Mouse (Mus musculus): Measurements from ENCODE around the gene Lypd6b. TPM values are rescaled to one million over a fixed set of nuclear protein-coding genes. Genes with fewer than 3 reads are reported as not detected.

Lypd6b gene
- polyA plus RNA-seq, 1 experiment from 2014 or later, result 1.9 TPM

DNA sequence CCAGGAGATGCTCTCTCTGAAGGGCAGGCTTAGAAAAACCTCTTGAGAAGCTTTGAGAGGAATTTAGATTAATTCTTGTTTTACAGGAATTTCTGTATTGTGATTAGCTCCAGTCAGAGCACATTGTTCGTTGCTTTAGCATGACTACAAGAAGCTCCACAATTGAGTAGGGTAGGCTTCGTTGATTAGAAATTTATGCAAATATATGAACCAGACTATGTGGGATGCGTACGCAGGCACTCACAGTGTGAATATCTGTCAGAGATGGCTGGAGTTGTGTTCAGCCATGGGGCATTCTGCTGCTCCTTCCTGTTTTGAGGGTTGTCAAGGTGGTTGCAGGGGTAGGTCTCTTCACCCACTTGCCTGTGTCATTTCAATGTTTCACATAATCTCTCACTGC lies 100.9 kb downstream of the Lypd6b start:
- no peaks in the 10 kb centered on the region for H3K27me3 ChIP-seq (ENCODE audit: control insufficient read depth, insufficient read depth, low read length)
- H3K4me3 ChIP-seq (ENCODE audit: low read length), result no peak overlapping the region
- 78% methylated on average over 4 of the region's 4 CpGs for WGBS
- H3K27ac ChIP-seq (ENCODE audit: low read length), result no peak overlapping the region
- H3K4me1 ChIP-seq (ENCODE audit: control insufficient read depth, insufficient read depth, low read length), result no peaks in the 10 kb centered on the region
- H3K9me3 ChIP-seq (replicated peaks; ENCODE audit: control insufficient read depth, low read length), result no peaks in the 10 kb centered on the region
- H3K4me2 ChIP-seq (ENCODE audit: low read depth, low read length), result no peak overlapping the region
- H3K9ac ChIP-seq (ENCODE audit: low read length), result no peak overlapping the region
- H3K36me3 ChIP-seq (ENCODE audit: control insufficient read depth, insufficient read depth), result no peaks in the 10 kb centered on the region
- ATAC-seq (replicated peaks; ENCODE audit: extremely low read depth, insufficient read depth, low FRiP score), result no peak

DNA sequence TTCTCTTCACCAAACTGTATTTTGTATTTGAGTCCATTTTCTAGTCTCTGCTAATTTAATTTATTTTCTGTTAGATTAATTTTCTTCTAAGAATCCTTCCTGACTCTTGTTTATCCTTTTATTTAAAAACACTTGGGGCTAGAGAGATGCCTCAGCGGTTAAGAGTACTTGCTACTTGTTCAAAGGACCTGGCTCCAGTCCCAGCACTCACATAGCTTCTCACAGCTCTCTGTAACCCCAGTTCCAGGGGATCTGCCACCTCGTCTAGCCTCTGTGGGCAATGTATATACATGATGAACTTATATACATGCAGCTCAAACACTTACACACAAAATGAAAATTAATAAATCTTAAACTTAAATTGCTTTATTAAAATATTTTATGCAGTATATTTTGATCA lies 103.2 kb downstream of the Lypd6b start:
- no peaks in the 10 kb centered on the region for H3K27me3 ChIP-seq (ENCODE audit: control insufficient read depth, insufficient read depth, low read length)
- H3K4me3 ChIP-seq (ENCODE audit: low read length), result no peak overlapping the region
- no peaks in the 10 kb centered on the region for H3K9me3 ChIP-seq (replicated peaks; ENCODE audit: control insufficient read depth, low read length)
- H3K4me1 ChIP-seq (ENCODE audit: control insufficient read depth, insufficient read depth, low read length), result no peaks in the 10 kb centered on the region
- no peak overlapping the region for H3K27ac ChIP-seq (ENCODE audit: low read length)
- 18% methylated on average over 2 of the region's 2 CpGs for WGBS
- H3K36me3 ChIP-seq (ENCODE audit: control insufficient read depth, insufficient read depth), result no peaks in the 10 kb centered on the region
- no peak overlapping the region for H3K9ac ChIP-seq (ENCODE audit: low read length)
- ATAC-seq (replicated peaks; ENCODE audit: extremely low read depth, insufficient read depth, low FRiP score), result no peak
- no peak overlapping the region for H3K4me2 ChIP-seq (ENCODE audit: low read depth, low read length)

DNA sequence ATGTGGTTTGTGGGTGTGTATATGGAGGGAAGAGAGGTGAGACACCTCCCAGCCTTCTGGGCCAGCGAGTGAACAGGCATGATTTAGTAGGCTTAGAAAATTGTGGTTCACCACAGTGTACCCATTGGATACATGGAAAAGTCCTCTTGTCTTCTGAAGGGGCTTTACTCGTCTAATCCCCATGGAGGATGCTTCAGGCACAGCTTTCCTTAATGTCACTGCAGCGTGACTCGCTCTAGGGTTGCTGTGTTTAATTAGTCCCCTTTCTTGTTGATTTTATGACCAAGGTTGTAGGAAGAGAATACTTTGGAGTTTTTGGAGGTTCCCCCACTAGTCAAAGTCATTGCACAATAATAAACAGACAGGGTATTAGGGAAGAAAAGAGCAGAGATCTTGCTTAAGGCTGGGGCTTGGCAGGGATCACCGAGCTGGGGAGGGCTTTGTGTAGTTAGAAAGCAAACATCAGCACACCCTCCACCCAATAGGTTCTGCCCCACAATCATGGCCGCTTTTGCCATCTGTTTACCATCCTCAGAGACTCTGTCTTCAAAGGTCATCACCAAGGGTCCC lies 122.4 kb downstream of the Lypd6b start:
- H3K9me3 ChIP-seq (replicated peaks; ENCODE audit: control insufficient read depth, low read length), result no peaks in the 10 kb centered on the region
- H3K27ac ChIP-seq (ENCODE audit: low read length), result no peak overlapping the region
- no peaks in the 10 kb centered on the region for H3K4me1 ChIP-seq (ENCODE audit: control insufficient read depth, insufficient read depth, low read length)
- no peak for ATAC-seq (replicated peaks; ENCODE audit: extremely low read depth, insufficient read depth, low FRiP score)
- WGBS, result 82% methylated on average over 6 of the region's 6 CpGs
- no peaks in the 10 kb centered on the region for H3K36me3 ChIP-seq (ENCODE audit: control insufficient read depth, insufficient read depth)
- no peaks in the 10 kb centered on the region for H3K27me3 ChIP-seq (ENCODE audit: control insufficient read depth, insufficient read depth, low read length)
- no peak overlapping the region for H3K9ac ChIP-seq (ENCODE audit: low read length)
- no peak overlapping the region for H3K4me3 ChIP-seq (ENCODE audit: low read length)
- no peak overlapping the region for H3K4me2 ChIP-seq (ENCODE audit: low read depth, low read length)

DNA sequence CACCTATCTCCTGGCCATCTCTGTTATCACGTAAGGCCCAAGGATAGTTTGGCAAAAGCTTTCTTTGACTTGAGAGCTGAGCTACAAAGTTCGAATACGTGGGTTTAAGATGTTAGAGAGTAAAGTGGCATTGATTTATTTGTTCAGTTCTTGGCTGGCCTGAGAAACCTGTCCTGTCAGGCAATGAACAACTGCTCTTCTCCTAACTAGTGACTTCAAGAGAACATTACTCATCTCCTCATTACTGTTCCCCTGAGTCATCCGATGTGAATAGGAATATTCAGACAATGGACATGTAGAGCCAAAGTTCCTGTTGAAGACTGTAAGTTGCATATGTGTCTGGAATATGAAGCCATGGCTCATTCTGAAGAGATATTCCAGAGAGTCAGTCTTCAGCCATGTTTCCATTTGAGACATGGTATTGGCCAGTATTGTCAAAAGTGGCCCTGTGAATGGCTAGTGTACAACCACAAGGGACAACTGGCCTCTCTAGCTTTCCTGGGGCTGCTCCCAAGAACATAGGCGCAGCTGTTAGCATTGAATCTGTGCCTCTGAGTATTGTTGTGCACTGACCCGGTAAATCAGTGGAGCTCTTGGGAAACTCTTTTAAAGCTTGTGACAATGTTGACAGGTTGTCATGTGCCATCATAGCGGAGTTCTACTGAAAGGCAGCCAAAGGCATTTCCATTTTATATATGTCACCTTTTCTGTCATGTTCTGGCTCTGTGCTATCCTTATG lies 124.0 kb downstream of the Lypd6b start:
- no peaks in the 10 kb centered on the region for H3K27me3 ChIP-seq (ENCODE audit: control insufficient read depth, insufficient read depth, low read length)
- no peak overlapping the region for H3K4me3 ChIP-seq (ENCODE audit: low read length)
- no peaks in the 10 kb centered on the region for H3K36me3 ChIP-seq (ENCODE audit: control insufficient read depth, insufficient read depth)
- no peaks in the 10 kb centered on the region for H3K4me1 ChIP-seq (ENCODE audit: control insufficient read depth, insufficient read depth, low read length)
- no peak overlapping the region for H3K9ac ChIP-seq (ENCODE audit: low read length)
- H3K4me2 ChIP-seq (ENCODE audit: low read depth, low read length), result no peak overlapping the region
- H3K27ac ChIP-seq (ENCODE audit: low read length), result no peak overlapping the region
- no peaks in the 10 kb centered on the region for H3K9me3 ChIP-seq (replicated peaks; ENCODE audit: control insufficient read depth, low read length)
- 81% methylated on average over 7 of the region's 7 CpGs for WGBS
- ATAC-seq (replicated peaks; ENCODE audit: extremely low read depth, insufficient read depth, low FRiP score), result no peak

DNA sequence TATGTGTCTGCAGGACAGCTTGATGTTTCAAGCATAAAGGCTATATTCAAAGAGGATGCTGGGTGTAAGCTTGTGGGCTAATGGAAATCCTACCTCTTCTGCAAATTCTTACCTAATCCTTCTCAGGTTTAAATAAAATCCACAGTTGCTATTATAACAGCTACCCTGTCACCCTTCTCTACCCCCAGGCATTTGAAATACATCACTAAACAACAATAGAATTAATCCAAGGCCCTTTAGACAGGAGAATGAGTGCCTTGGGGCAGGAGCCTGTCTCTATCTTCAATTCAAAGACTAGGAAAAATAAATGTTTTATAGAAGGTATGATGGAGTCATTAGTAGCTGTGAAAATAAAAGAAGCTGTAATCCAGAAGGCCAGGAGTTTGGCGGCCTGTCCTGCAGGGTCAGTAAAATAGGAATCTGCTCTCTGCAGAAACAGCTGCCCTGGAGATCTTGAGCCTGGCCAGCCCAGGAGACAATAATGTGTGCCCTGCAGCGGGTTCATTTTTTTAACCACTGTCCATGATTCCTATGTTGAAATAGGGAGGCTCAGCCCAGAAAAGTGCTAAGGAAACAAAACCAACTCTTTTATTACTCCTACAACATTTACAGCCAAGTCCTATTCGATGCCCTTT lies 124.9 kb downstream of the Lypd6b start:
- no peak overlapping the region for H3K9ac ChIP-seq (ENCODE audit: low read length)
- H3K9me3 ChIP-seq (replicated peaks; ENCODE audit: control insufficient read depth, low read length), result no peaks in the 10 kb centered on the region
- no peak for ATAC-seq (replicated peaks; ENCODE audit: extremely low read depth, insufficient read depth, low FRiP score)
- no peak overlapping the region for H3K4me2 ChIP-seq (ENCODE audit: low read depth, low read length)
- H3K27ac ChIP-seq (ENCODE audit: low read length), result no peak overlapping the region
- WGBS, result 85% methylated on average over 3 of the region's 3 CpGs
- H3K36me3 ChIP-seq (ENCODE audit: control insufficient read depth, insufficient read depth), result no peaks in the 10 kb centered on the region
- no peaks in the 10 kb centered on the region for H3K27me3 ChIP-seq (ENCODE audit: control insufficient read depth, insufficient read depth, low read length)
- H3K4me3 ChIP-seq (ENCODE audit: low read length), result no peak overlapping the region
- H3K4me1 ChIP-seq (ENCODE audit: control insufficient read depth, insufficient read depth, low read length), result no peaks in the 10 kb centered on the region

DNA sequence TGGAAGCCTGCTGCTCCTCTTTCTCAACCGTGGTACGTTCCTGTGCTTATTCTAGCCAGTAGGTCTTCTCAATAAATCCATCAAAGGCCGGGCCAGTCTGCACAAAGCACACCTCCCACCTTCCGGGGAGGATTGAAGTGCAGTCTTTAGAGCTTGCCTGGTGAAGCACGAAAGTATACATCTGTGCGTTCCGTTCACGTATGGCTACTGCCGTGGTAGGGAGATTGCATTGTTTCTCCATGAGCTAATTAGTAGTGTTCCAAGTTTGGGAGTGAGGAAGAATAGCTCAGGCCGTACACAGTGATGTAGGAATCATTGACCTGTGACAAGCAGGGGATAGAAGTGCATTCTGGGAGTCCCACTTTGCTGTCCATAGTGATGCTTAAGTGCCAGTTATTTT lies 130.0 kb downstream of the Lypd6b start:
- Histone ChIP-seq H3K27ac (ENCODE audit: low read length) (no peak overlapping the region), H3K36me3 (ENCODE audit: control insufficient read depth, insufficient read depth) (no peaks in the 10 kb centered on the region), H3K4me3 (ENCODE audit: low read length) (no peak overlapping the region), H3K9me3 (replicated peaks; ENCODE audit: control insufficient read depth, low read length) (no peaks in the 10 kb centered on the region), H3K27me3 (ENCODE audit: control insufficient read depth, insufficient read depth, low read length) (no peaks in the 10 kb centered on the region), H3K4me2 (ENCODE audit: low read depth, low read length) (no peak overlapping the region), H3K9ac (ENCODE audit: low read length) (no peak overlapping the region), H3K4me1 (ENCODE audit: control insufficient read depth, insufficient read depth, low read length) (no peaks in the 10 kb centered on the region)
- WGBS, result 70% methylated on average over 10 of the region's 10 CpGs
- no peak for ATAC-seq (replicated peaks; ENCODE audit: extremely low read depth, insufficient read depth, low FRiP score)

DNA sequence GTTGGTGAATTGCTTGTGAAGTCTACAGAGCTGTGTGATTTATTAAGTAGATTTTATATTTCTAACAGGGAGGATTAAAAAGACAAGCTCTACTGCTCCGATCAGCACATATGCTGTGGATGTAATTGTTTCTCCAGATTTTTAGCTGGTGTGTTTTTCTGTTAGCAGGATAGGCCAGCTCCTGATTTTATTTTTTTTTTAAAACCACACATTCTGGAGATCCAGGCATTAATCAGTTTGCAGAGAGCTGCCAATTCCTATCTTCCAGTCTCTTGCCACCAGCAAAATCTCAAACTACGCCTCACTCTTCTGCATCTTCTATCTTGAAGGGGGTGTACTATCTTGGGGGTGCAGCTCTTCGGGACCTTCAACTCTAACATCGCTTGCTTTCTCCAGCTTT lies 130.6 kb downstream of the Lypd6b start:
- H3K36me3 ChIP-seq (ENCODE audit: control insufficient read depth, insufficient read depth), result no peaks in the 10 kb centered on the region
- no peak overlapping the region for H3K27ac ChIP-seq (ENCODE audit: low read length)
- ATAC-seq (replicated peaks; ENCODE audit: extremely low read depth, insufficient read depth, low FRiP score), result no peak
- H3K4me2 ChIP-seq (ENCODE audit: low read depth, low read length), result no peak overlapping the region
- H3K9ac ChIP-seq (ENCODE audit: low read length), result no peak overlapping the region
- no peaks in the 10 kb centered on the region for H3K27me3 ChIP-seq (ENCODE audit: control insufficient read depth, insufficient read depth, low read length)
- WGBS, result 72% methylated on average over 4 of the region's 4 CpGs
- no peak overlapping the region for H3K4me3 ChIP-seq (ENCODE audit: low read length)
- no peaks in the 10 kb centered on the region for H3K4me1 ChIP-seq (ENCODE audit: control insufficient read depth, insufficient read depth, low read length)
- no peaks in the 10 kb centered on the region for H3K9me3 ChIP-seq (replicated peaks; ENCODE audit: control insufficient read depth, low read length)

DNA sequence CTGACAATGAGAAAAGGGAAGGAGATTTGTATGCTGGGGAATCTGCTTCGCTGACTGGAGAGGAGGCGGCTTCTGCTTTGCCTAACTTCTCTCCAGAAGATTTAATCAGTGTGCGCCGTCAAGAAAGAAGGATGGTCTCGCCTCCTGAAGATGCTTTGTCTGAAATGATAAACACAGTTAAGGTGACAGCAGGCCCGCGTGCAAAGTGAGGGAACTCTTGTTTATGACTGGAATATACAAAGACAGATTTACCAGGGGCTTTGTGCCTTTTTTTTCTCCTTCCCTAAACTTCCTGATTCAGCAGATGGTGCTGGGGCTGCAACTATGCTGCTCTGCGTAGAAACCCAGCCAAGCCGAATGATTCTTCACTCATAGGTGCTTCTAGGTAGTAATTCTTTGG lies 131.2 kb downstream of the Lypd6b start:
- WGBS, result 49% methylated on average over 9 of the region's 9 CpGs
- Histone ChIP-seq H3K27ac (ENCODE audit: low read length) (no peak overlapping the region), H3K4me3 (ENCODE audit: low read length) (no peak overlapping the region), H3K27me3 (ENCODE audit: control insufficient read depth, insufficient read depth, low read length) (no peaks in the 10 kb centered on the region), H3K4me2 (ENCODE audit: low read depth, low read length) (no peak overlapping the region), H3K9ac (ENCODE audit: low read length) (no peak overlapping the region), H3K9me3 (replicated peaks; ENCODE audit: control insufficient read depth, low read length) (no peaks in the 10 kb centered on the region), H3K4me1 (ENCODE audit: control insufficient read depth, insufficient read depth, low read length) (no peaks in the 10 kb centered on the region), H3K36me3 (ENCODE audit: control insufficient read depth, insufficient read depth) (no peaks in the 10 kb centered on the region)
- no peak for ATAC-seq (replicated peaks; ENCODE audit: extremely low read depth, insufficient read depth, low FRiP score)

DNA sequence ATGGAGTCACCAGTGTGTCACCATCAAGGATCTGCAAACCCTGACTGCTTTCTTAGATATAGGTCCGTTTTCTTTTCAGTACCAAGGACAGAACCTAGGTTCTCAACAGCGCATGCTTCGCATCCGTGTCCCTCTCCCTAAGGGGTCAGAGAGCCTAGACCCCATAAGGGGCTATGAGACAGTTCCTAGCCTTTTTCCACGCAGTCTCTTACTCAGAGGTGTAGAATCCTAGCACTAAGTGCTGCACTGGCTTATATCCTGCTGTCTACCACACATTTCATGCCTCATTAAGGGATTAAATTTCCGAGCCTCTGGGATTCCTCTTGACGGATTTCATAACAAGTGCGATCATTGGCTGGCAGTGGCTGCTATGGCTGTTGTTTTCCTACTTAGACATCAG lies 134.5 kb downstream of the Lypd6b start:
- Histone ChIP-seq H3K4me2 (ENCODE audit: low read depth, low read length) (no peak overlapping the region), H3K4me1 (ENCODE audit: control insufficient read depth, insufficient read depth, low read length) (no peaks in the 10 kb centered on the region), H3K36me3 (ENCODE audit: control insufficient read depth, insufficient read depth) (no peaks in the 10 kb centered on the region), H3K27me3 (ENCODE audit: control insufficient read depth, insufficient read depth, low read length) (no peaks in the 10 kb centered on the region), H3K9me3 (replicated peaks; ENCODE audit: control insufficient read depth, low read length) (no peaks in the 10 kb centered on the region), H3K9ac (ENCODE audit: low read length) (no peak overlapping the region), H3K27ac (ENCODE audit: low read length) (no peak overlapping the region), H3K4me3 (ENCODE audit: low read length) (no peak overlapping the region)
- no peak for ATAC-seq (replicated peaks; ENCODE audit: extremely low read depth, insufficient read depth, low FRiP score)
- WGBS, result 52% methylated on average over 8 of the region's 8 CpGs
